Mouse (Mus musculus) small intestine, adult 2 months (tissue): Measurements from ENCODE around the gene Dazap1.

Source experiments
- CTCF ChIP-seq: fragments of 200-500 bp; IDR thresholded peaks from 2 replicates; pipeline ENCODE4 v1.5.1; 2012; ENCODE audit warnings: low read depth, mild to moderate bottlenecking, control low read depth, inconsistent platforms, low read length, moderate library complexity, mixed read lengths; ENCODE audit not compliant: insufficient replicate concordance, insufficient read length; ENCODE audit errors: extremely low read depth
- POLR2A ChIP-seq: fragments of 200-500 bp; IDR thresholded peaks from 2 replicates; pipeline ENCODE4 v1.6.1; 2012; ENCODE audit warnings: low read depth, mild to moderate bottlenecking, control low read depth, inconsistent platforms, low read length, moderate library complexity

GRCm38 (mm10) chr10:80237020-80237419 lies 24.3 kb upstream of the Dazap1 start:
- no peak for TF ChIP-seq CTCF
- TF ChIP-seq POLR2A, result no peak
